Mouse (Mus musculus) T-helper 2 cell (primary cell): ENCODE data around the gene Vgll4.

Source experiments
- in situ Hi-C: fragments of 300-600 bp; cut with MboI, MseI; formaldehyde crosslinking; loops from one replicate; pipeline ENCODE4 v1.15.1; 2025; ENCODE audit warnings: high pct_unique_total_duplicates

Vgll4 gene

GRCm38 (mm10) chr6:114941201-114941849 lies 28.5 kb downstream of the Vgll4 start:
- in situ Hi-C loops, result no loop called here

GRCm38 (mm10) chr6:114939666-114940065 lies 30.1 kb downstream of the Vgll4 start:
- in situ Hi-C loops, result no loop called here

DNA sequence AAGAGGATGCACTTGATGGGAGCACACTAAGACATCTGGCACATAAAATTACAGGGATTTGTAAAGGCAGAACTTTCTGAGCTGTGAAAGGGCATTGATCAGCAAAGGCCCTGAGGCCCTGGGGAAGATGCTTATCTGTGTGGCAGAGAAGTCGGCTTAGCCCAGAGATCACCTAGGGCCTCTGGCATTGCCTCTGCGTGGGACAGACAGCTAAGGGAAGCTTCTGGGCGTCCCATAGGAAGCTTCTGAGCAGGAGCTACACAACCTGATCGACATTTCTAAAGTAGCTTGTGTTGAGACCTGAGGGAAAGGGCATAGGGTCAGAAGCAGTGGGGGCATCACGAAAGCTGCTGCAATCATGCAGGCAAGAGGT lies 32.9 kb downstream of the Vgll4 start:
- in situ Hi-C loops, result no loop called here

DNA sequence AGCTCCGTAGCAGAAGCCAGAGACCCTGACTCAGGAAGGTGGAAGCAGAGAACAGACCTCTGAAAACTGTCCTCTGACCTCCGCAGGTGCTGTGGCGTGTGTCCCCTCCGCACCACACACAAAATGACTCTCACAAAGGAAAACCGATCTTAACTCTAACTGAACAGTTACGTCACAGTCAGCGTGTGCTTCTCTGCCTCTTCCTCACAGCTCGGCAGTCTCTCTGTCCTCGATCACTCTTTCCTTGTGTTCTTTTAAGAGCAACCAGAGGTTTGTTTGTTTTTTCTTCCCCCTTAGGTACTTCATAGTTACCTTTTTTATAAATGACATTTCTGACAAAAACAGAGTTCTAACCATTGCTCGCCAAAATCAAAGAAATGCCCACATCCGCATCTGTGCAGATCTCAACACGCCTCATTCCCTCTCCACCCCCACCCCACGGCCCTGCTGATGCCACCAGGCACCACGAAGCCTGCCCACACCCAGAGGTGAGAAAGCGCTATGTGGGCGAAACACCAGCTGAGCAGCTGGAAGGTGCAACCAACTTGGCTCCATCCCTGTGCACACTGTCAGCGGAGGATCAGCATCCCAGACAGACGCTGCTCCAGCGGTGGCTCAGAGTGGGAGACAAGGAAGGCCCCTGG lies 33.4 kb downstream of the Vgll4 start:
- in situ Hi-C loops, result no loop called here

DNA sequence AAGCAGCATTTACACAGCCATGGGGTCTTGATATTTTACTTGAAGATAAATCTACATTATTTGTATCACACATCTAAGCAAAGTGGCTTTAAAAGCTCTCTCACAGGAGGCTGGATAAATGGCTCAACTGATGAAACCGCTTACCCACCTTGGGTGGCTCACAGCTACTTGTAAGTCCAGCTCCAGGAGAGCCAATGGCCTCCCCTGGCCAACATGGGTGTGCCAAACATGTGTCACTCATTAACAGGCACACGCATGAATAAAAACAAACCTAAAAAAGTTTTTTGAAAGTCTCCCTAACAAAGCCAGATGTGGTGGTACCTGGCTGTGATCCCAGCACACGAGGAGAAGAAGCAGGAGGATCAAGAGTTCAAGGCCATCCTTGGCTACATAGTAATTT lies 34.4 kb downstream of the Vgll4 start:
- in situ Hi-C loops, result no loop called here

DNA sequence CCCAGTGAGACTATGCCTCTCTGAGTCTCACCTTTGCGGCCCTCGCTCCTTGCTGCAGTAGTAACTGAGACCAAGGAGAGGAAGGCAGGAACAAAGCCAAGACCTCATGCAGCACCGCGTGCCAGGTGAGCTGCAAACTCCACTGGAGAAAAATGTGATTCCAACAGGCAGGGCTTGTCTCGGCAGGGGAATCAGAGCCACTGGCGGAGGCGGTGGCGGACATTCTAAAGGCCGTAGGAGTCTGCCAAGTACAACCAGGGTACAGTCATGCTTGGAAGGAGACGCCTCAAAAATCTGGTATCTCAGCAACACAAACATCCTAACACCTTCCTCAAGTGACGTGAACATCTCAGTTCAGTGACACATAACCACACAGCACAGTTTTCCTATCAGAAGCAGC lies 35.7 kb downstream of the Vgll4 start:
- in situ Hi-C loops, result loop anchor here (5.0 kb wide), 1 partner anchor 78 kb away; no protein-coding TSS in a partner anchor

- in situ Hi-C loops, result loop anchor here (5.0 kb wide), 1 partner anchor 79 kb away; no protein-coding TSS in a partner anchor
Observed at GRCm38 (mm10) chr6:114932991-114933392, 36.8 kb downstream of the Vgll4 start.

GRCm38 (mm10) chr6:114932116-114932500 lies 37.7 kb downstream of the Vgll4 start:
- in situ Hi-C loops, result loop anchor here (5.0 kb wide), 1 partner anchor 80 kb away; no protein-coding TSS in a partner anchor

GRCm38 (mm10) chr6:114931212-114932115 lies 38.3 kb downstream of the Vgll4 start:
- in situ Hi-C loops, result loop anchor here (5.0 kb wide), 1 partner anchor 81 kb away; no protein-coding TSS in a partner anchor

- in situ Hi-C loops, result loop anchor here (5.0 kb wide), 1 partner anchor 82 kb away; no protein-coding TSS in a partner anchor
Observed at GRCm38 (mm10) chr6:114930646-114931045, 39.1 kb downstream of the Vgll4 start.

- in situ Hi-C loops, result loop anchor here (5.0 kb wide), 1 partner anchor 82 kb away; no protein-coding TSS in a partner anchor
Observed at GRCm38 (mm10) chr6:114930038-114930591, 39.7 kb downstream of the Vgll4 start.

DNA sequence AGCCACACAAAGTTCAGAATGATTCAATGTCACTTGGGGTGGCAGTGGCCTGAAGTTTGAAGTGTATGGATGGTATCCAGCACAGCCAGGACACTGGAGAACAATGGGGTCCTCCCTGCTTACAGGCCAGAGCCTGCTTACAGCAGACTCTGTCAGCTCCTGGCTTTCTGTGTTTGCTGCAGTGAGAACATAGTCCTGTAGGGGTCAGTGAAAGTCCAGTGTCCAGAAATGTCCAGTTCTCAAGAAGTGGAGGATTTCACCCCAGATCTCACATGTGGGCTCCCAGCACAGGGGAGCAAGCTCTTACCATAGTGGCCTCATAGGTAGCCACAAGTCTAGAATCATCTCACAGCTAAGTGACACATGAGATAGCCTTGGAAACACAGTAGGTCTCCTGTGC lies 40.4 kb downstream of the Vgll4 start:
- in situ Hi-C loops, result loop anchor here (5.0 kb wide), 2 partner anchors 103 to 207 kb away; no protein-coding TSS in a partner anchor

- in situ Hi-C loops, result loop anchor here (5.0 kb wide), 2 partner anchors 104 to 206 kb away; no protein-coding TSS in a partner anchor
Observed at GRCm38 (mm10) chr6:114928462-114928861, 41.3 kb downstream of the Vgll4 start.

DNA sequence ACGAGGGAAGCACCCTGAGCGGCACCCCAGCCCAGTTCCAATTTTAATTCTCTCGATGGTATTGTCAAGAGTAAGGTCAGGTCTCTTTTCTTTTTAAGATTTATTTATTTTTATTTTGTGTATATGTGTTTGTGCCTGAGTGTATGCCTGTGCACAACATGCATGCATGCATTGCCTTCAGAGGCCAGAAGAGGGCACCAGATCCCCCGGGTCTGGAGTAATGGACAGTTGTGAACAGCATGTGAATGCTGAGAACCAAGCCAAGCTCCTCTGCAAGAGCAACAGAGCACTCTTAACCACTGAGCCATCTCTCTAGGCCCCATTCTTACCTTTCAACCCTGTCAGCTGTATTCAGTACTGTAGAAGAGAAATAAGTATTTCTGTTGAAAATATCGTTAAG lies 42.4 kb downstream of the Vgll4 start:
- in situ Hi-C loops, result loop anchor here (5.0 kb wide), 2 partner anchors 105 to 205 kb away; no protein-coding TSS in a partner anchor

GRCm38 (mm10) chr6:114926369-114927157 lies 43.2 kb downstream of the Vgll4 start:
- in situ Hi-C loops, result loop anchor here (5.0 kb wide), 2 partner anchors 106 to 204 kb away; no protein-coding TSS in a partner anchor

DNA sequence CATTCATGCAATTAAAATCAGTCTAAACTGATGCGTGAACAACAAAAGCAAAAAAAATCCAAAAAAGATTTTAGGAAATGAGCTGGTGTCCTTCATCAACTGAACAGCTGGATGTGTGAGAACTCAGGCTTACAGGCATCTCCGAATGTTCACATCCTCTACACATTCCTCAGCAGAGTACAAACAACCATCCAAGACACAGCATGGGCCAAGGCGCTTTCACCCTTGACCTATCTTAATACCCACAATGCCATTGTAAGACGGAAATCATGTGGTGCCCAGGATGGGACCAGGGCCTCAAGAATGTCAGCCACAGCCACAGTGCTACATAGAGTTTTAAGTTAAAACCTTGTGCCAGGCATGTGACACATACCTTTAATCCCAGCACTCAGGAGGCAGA lies 44.6 kb downstream of the Vgll4 start:
- in situ Hi-C loops, result loop anchor here (5.0 kb wide), 2 partner anchors 107 to 203 kb away; no protein-coding TSS in a partner anchor

DNA sequence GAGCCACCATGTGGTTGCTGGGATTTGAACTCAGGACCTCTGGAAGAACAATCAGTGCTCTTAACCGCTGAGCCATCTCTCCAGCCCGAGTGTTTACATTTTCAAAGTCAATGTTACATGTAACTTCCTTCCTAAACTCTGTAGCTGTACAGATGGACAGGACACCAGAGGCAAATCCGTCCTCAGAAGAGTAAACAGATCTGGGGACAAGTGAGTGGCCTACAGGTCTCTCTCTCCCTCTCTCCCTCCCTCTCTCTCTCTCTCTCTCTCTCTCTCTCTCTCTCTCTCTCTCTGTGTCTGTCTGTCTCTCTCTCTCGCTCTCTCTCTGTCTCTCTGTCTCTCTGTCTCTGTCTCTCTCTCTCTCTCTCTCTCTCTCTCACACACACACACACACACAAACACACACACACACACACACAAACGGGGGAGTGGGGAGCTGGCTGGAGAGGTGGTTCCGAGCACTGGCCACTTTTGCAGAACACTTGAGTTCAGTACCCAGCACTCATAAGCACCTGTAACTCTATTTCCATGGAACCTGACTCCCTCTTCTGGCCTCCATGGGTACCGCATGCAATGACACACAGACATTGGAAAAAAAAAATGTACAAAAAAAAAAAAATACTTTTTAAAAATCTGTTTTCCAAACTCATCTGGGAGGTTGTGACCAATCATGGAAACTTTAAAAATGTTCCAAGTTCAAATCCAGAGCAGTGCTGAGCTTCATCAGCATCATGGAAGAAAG lies 47.3 kb downstream of the Vgll4 start:
- in situ Hi-C loops, result loop anchor here (5.0 to 25.0 kb wide), 3 partner anchors 40 to 1310 kb away; partner anchors contain the start of genes Brk1, Fancd2os and Vhl

DNA sequence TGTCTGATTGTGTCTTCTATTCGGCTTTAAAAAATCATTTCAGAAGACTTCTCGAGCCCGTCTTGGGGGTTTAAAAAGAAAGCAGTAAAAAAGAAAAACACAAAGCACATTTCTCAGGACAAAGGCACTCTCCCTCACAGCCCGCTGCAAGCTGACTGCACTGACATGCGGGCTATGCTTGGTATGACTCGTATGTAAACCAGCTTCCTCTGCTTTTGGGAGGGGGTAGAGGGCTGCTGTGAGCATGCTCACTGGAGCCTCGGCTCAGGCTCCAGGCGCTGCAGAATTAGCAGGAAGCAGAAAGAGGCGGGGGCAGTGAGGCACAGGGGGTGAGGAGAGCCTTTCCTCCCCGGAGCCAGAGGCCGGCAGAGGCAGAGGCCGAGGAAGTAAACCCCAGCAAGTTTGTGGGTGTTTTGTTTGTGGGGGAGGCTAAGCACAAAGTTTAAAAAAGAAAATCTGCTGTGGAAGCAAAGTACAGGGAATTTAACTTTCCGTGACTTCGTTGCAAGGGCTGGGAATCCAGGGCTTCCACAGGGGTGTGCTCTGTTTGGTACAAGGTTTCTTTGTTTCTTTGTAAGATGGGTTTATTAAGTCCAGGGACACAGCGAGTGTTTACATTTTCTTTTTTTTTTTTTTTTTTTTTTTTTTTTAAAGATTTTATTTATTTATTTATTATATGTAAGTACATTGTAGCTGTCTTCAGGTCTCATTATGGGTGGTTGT lies 48.0 kb downstream of the Vgll4 start:
- in situ Hi-C loops, result loop anchor here (5.0 to 25.0 kb wide), 3 partner anchors 39 to 1309 kb away; partner anchors contain the start of genes Brk1, Fancd2os and Vhl
